Mouse (Mus musculus) kidney, postnatal 25 days (tissue): ENCODE measurements around the gene Il21r.
A peak's percentile ranks its signal among the peaks of the same experiment; 100 is the strongest.

Source experiments
- DNase-seq, 2 experiments: peaks; one replicate each; pipeline ENCODE4 v3.0.0; 2021; ENCODE audit warnings: mixed read lengths in 2 of 2

The Il21r gene

DNA sequence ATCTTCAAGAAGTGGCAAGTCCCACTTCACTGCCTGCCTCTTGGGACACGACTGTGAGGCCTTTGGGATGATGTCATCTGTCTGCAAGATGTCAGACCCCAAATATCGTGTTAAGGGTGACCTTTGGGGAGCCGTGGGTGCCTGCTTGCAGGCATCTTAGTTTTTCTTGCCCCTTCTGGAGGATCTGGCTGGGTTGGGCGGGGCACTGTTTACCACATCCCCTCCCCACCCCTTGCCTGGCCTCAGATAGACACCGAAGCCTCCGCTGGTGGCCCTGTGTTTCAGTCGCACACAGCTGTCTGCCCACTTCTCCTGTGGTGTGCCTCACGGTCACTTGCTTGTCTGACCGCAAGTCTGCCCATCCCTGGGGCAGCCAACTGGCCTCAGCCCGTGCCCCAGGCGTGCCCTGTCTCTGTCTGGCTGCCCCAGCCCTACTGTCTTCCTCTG lies at the start of gene Il21r:
Gene Il21r (plus strand): TSS at position 245 of the 447 bp plus-strand sequence.
- no peak for DNase-seq

DNA sequence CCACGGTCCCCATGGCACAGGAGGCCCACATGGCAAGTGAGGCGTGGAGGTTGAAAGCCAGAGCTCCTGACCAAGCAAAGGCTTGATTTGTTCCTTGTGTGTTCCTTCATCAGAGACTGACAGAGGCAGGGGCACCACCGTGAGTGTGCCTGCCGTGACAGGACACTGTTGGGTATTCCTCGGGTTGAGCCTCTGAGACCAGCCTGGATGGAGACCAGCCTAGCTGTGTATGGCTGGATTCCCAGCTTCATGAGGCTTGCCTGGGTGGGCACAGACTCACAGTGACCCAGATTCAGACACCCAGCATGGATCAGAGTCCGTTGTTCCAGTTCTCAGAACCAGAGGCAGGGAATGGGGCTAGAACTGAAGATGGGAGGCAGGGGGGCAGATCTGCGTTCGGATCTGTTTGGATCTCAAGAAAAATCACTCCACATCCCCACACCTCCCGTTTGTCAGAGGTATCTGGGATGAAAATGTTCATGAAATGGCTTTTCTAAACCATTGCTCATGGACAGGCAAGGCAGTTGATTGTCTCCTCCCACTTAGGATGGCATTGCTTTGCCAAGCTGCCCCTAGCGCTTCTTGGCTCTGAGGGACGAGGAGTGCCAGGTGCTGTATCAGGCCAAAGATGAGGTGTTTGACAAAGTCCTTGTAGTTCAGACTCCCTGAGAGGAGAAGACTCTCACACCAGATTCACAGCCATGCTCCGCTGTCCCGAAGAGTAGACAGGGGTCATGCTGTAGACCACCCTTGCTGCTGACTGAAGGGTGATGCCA lies 49.4 kb upstream of the Il21r start:
- DNase-seq, result peak in 1 of 2 experiments; percentile 35

- DNase-seq, result peak in 1 of 2 experiments; percentile 35
Observed at GRCm38 (mm10) chr7:125554456-125555114, 48.6 kb upstream of the Il21r start.

- DNase-seq, result peak; percentile 21 to 42
Observed at GRCm38 (mm10) chr7:125555351-125555872, 47.8 kb upstream of the Il21r start.

- peak in 1 of 2 experiments; percentile 2 for DNase-seq
Observed at GRCm38 (mm10) chr7:125556096-125556495, 47.1 kb upstream of the Il21r start.

DNA sequence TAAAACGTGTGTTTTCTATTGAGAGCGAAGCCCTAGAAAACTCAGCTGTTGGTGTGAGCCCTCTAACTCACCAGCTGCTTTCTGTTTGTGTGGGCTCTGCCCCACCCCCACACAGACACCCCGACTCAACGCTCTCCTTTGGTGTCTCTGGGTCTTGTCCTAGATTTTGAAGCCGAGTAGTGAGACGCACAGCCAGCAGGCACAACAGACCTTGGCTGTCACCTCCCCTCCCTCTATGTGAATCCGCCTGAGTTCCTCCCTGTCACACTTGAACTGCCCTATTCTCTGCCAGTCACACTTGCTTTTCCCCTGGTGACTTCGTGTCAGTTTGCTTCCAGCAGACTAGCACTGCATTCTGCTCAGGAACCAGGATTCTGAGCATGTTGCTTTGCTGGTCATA lies 46.4 kb upstream of the Il21r start:
- peak in 1 of 2 experiments; percentile 23 for DNase-seq

- DNase-seq, result peak in 1 of 2 experiments; percentile 30
Observed at GRCm38 (mm10) chr7:125558401-125558945, 44.8 kb upstream of the Il21r start.

GRCm38 (mm10) chr7:125558997-125559396 lies 44.2 kb upstream of the Il21r start:
- peak in 1 of 2 experiments; percentile 36 for DNase-seq

GRCm38 (mm10) chr7:125559537-125559936 lies 43.7 kb upstream of the Il21r start:
- peak; percentile 11 to 64 for DNase-seq

- peak; percentile 40 to 69 for DNase-seq
Observed at GRCm38 (mm10) chr7:125560146-125560785, 43.0 kb upstream of the Il21r start.

DNA sequence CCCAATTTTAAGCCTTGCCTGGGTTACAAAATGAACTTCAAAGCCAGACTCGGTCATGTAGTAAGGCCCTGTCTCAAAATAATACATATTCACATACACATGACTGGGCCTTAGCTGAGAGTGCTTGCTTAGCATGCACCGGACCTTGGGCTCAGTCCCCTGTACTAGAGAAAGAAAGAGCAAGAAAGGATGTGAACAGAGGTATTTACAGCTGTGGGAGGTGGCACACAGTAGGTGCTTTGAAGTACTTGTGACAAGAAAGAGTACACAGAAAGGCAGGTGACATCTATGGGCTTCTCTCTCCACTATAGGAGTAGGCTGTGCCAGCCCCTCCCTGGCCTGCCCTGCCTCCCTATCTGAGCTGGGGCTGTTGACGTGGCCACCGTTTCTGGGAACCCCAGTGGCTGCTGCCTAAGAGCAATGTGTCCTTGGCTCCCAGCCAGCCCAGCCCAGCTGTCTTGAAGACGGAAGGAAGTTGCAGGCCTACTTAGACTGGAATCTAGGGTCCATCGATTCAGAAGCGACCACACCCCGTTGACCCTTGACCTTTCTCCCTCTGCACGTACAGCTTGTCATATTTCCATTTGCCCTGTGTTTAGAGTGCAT lies 42.0 kb upstream of the Il21r start:
- DNase-seq, result peak; percentile 91 to 95

- DNase-seq, result peak in 1 of 2 experiments; percentile 27
Observed at GRCm38 (mm10) chr7:125562413-125562812, 40.8 kb upstream of the Il21r start.

- no peak for DNase-seq
Observed at GRCm38 (mm10) chr7:125563093-125563492, 40.1 kb upstream of the Il21r start.

DNA sequence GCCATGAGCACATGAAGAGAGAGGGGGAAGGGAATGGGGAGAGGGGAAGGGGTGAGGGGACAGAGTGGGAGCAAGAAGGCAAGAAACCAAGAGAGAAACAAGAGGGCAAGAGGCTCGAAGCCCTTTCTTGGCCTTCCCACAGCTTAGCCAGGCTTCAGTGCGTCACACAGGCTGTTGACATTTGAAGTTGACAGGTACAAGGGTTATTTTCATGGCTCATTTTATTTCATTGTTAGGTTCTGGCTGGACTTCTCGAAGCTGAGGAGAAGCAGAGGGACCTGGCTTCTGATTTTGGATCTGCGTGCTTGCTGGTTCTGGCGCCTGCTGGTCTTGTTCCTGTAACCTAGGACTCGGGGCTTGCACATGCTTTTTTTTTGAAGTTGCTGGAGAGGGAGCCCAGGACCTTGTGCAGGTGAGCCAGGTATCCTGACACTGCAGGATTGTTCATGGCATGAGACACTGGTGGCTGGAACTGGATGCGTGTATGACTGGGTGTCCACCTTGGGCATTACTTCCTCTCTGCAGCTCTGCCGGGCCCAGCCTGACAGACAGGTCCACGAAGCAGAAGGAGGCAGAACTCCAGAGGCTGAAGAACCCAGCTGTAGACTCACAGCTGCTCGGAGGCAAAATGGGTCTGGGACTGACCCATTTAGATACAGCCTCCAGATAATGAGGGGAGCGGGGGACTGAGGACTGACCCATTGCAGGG lies 38.8 kb upstream of the Il21r start:
- DNase-seq, result peak in 1 of 2 experiments; percentile 37

DNA sequence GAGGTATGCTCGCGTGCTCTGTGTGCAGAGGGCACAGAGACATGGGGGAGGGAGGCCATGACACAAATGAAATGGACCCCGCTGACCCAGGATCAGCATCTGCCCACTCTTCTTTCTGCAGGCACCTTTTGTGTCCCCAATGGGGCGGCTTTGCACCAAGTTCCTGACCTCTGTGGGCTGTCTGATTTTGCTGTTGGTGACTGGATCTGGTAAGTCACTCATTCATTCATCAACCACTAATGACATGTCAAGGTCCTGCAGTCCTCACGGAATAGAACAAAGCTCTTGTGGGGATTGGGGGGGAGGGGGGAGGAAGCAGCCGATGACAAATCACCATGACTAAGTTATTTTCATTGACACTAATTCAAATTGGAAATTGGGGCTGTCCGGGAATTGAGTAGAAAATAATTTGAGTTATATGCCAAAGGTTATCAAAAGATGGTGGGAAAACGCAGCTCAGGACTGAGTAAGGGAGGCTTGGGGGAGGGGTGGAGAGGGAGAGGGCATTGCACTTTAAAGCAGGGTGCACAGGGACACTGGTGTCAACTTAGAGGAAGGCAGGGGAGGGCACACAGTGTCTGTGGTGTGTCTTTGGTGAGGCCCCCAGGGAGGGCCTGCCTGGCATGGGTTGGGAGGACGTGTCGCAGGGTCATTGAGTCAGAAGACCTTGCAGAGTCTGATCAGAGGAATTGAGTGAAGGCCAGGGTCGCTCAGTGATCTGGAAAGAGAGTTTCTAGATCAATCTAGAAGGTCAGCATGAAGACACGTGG lies 37.5 kb upstream of the Il21r start:
- no peak for DNase-seq

GRCm38 (mm10) chr7:125566420-125566819 lies 36.8 kb upstream of the Il21r start:
- DNase-seq, result peak in 1 of 2 experiments; percentile 8

- DNase-seq, result no peak
Observed at GRCm38 (mm10) chr7:125568888-125569287, 34.3 kb upstream of the Il21r start.

DNA sequence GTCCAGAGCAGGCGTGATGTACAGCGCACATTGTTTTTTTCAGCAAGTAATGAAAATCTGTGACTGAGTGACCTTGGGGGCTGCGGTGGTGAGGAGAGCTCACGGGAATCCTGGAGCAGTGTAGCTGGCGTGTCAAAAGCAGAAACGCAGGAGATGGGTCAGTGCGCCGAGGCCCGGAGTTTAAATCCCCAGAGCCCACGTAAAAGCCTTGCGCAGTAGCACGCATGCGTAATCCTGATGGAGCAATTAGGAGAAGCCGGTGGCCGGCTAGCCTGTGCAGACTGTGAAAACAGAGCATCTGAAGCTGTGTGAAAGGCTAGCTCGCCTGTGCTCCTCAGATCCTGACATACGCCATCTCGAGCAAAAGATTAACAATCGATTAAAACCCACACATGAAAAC lies 31.3 kb upstream of the Il21r start:
- DNase-seq, result peak in 1 of 2 experiments; percentile 7

DNA sequence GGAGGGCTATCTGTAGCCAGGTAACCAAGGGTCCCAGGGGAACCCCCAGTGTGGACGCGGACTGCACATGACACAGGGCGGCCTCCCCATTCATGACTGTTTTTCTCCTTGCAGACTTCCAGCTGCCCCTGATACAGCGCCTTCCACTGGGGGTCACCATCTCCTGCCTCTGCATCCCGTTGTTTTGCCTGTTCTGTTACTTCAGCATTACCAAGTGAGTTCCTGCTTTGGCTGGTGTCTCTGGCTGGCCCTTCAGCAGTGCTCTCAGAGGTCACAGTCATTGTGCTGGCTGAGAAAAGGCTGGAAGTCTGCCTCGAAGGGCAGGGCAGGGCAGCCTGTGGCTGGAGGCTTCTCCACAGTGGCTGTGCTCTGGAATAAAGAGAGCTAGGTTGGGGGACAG lies 30.5 kb upstream of the Il21r start:
- peak; percentile 18 to 54 for DNase-seq

DNA sequence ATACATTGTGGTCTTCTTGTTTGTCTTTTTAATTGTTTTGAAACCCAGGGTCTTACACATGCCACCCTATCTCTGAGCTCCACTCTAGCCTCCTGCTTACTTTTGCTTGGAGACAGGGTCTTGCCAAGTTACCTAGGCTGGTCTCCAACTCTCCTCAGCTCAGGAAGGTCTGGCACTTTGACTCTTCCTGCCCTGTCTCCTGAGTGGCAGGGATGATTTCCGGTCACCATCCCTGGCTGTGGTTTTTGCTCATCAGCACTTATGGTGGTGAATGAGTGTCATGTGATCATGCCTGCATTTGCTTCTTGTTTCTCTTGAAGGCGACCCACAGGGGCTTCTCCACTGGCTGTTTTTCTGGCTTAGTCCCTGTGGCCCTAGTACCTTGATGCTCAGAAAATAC lies 29.4 kb upstream of the Il21r start:
- peak in 1 of 2 experiments; percentile 8 for DNase-seq

GRCm38 (mm10) chr7:125574832-125575231 lies 28.4 kb upstream of the Il21r start:
- no peak for DNase-seq
